Mouse (Mus musculus) myocyte (in vitro differentiated cells): Measurements from ENCODE around the gene Mia. TPM values are rescaled to one million over a fixed set of nuclear protein-coding genes. Genes with fewer than 3 reads are reported as not detected.
A peak's percentile ranks its signal among the peaks of the same experiment; 100 is the strongest.

ENCODE experiments used
- H3K27me3 ChIP-seq: one replicate; pipeline ENCODE4 v1.6.1; 2011; ENCODE audit not compliant: control insufficient read depth, insufficient read depth, insufficient read length
- H3K36me3 ChIP-seq: one replicate; pipeline ENCODE4 v1.6.1; 2011; ENCODE audit not compliant: control insufficient read depth, insufficient read depth
- H3K4me2 ChIP-seq: one replicate; pipeline ENCODE4 v1.6.1; 2011; ENCODE audit warnings: low read depth, control low read depth
- H3K4me3 ChIP-seq: one replicate; pipeline ENCODE4 v1.5.1; 2011; ENCODE audit warnings: mild to moderate bottlenecking, control low read depth, moderate library complexity
- H3K79me2 ChIP-seq: one replicate; pipeline ENCODE4 v1.6.1; 2011; ENCODE audit not compliant: control insufficient read depth, insufficient read depth
- H3ac ChIP-seq: one replicate; pipeline ENCODE4 v1.6.1; 2011; ENCODE audit not compliant: control insufficient read depth, insufficient read length
- CEBPB ChIP-seq: IDR thresholded peaks from 2 replicates; pipeline ENCODE4 v1.6.1; 2011; ENCODE audit warnings: mild to moderate bottlenecking, moderate library complexity; ENCODE audit not compliant: poor library complexity, insufficient read depth, severe bottlenecking
- E2F4 ChIP-seq: IDR thresholded peaks from one replicate; pipeline ENCODE4 v1.6.1; 2011; ENCODE audit warnings: mild to moderate bottlenecking, control low read depth, moderate library complexity; ENCODE audit not compliant: insufficient read depth
- MAX ChIP-seq: IDR thresholded peaks from one replicate; pipeline ENCODE4 v1.6.1; 2011; ENCODE audit warnings: low read depth, mild to moderate bottlenecking, control low read depth
- MYOD1 ChIP-seq, 3 experiments: IDR thresholded peaks; one replicate each; pipeline ENCODE4 v1.6.1; 2011; ENCODE audit warnings: control low read depth in 2 of 3, low read depth in 2 of 3, mild to moderate bottlenecking in 2 of 3, moderate library complexity in 1 of 3; ENCODE audit not compliant: insufficient read length in 2 of 3, control insufficient read depth in 1 of 3
- MYOG ChIP-seq, 3 experiments: IDR thresholded peaks; one replicate each; pipeline ENCODE4 v1.6.1; 2011; ENCODE audit warnings: control low read depth in 2 of 3, low read depth in 2 of 3, mild to moderate bottlenecking in 2 of 3; ENCODE audit not compliant: insufficient read length in 2 of 3, control insufficient read depth in 1 of 3, insufficient read depth in 1 of 3
- POLR2A ChIP-seq: IDR thresholded peaks from one replicate; pipeline ENCODE4 v1.6.1; 2011; ENCODE audit warnings: low read depth, mild to moderate bottlenecking, control low read depth, moderate library complexity; ENCODE audit not compliant: insufficient read length
- POLR2AphosphoS2 ChIP-seq: IDR thresholded peaks from one replicate; pipeline ENCODE4 v1.6.1; 2011; ENCODE audit warnings: low read depth, control low read depth; ENCODE audit not compliant: insufficient read length
- REST ChIP-seq: IDR thresholded peaks from one replicate; pipeline ENCODE4 v1.6.1; 2011; ENCODE audit warnings: mild to moderate bottlenecking, control low read depth, moderate library complexity; ENCODE audit not compliant: insufficient read depth, insufficient read length
- SRF ChIP-seq: IDR thresholded peaks from one replicate; pipeline ENCODE4 v1.6.1; 2011; ENCODE audit warnings: low read depth; ENCODE audit not compliant: control insufficient read depth, insufficient read length
- TCF12 ChIP-seq: IDR thresholded peaks from one replicate; pipeline ENCODE4 v1.6.1; 2011; ENCODE audit warnings: mild to moderate bottlenecking, control low read depth; ENCODE audit not compliant: poor library complexity, insufficient read depth, severe bottlenecking
- TCF3 ChIP-seq: IDR thresholded peaks from one replicate; pipeline ENCODE4 v1.6.1; 2011; ENCODE audit warnings: low read depth, control low read depth; ENCODE audit not compliant: insufficient read length
- USF1 ChIP-seq: IDR thresholded peaks from one replicate; pipeline ENCODE4 v1.6.1; 2011; ENCODE audit warnings: low read depth, mild to moderate bottlenecking, control low read depth, moderate library complexity
- polyA plus RNA-seq: library from polyadenylated mRNA; unstranded; fragments of >200 nt; fragmentation: generic; extraction: Trizol; gene quantifications from one replicate; pipeline ENCODE4 v1.2.1, GENCODE M21; 2012; ENCODE audit warnings: missing spikeins

Mia gene
- polyA plus RNA-seq, 1 experiment = 0.13 TPM

GRCm38 (mm10) chr7:27166229-27166613 is 14.7 kb downstream of the Mia start:
- no peak for TF ChIP-seq REST
- TF ChIP-seq POLR2AphosphoS2 = peak; percentile 78
- no peak for TF ChIP-seq TCF3
- no peak for TF ChIP-seq TCF12
- no peak for TF ChIP-seq USF1
- TF ChIP-seq MYOD1 (IDR thresholded peaks at IDR 0.05; ENCODE audit: control insufficient read depth in 1 of 3, insufficient read length in 2 of 3, low read depth in 2 of 3) = peak in 1 of 3 experiments; percentile 11
- peak; percentile 65 for TF ChIP-seq POLR2A
- TF ChIP-seq E2F4 = no peak
- H3K36me3 ChIP-seq = no peaks in the 10 kb centered on the region
- H3ac ChIP-seq = peak overlapping the region; percentile 46
- H3K27me3 ChIP-seq = no peaks in the 10 kb centered on the region
- H3K4me2 ChIP-seq = peak overlapping the region; percentile 79
- H3K79me2 ChIP-seq = peaks cover 12% of the 10 kb centered on the region
- H3K4me3 ChIP-seq = peak overlapping the region; percentile 74

- TF ChIP-seq MYOG (IDR thresholded peaks at IDR 0.05; ENCODE audit: control insufficient read depth in 1 of 3, insufficient read depth in 1 of 3, insufficient read length in 2 of 3, low read depth in 2 of 3) = no peak
- TF ChIP-seq POLR2AphosphoS2 = no peak
- no peak for TF ChIP-seq TCF3
- no peak for TF ChIP-seq CEBPB
- no peak for TF ChIP-seq MAX
- no peak for TF ChIP-seq POLR2A
- no peak for TF ChIP-seq USF1
- TF ChIP-seq E2F4 = no peak
- no peak for TF ChIP-seq TCF12
- TF ChIP-seq REST = no peak
- no peak for TF ChIP-seq SRF
- H3K27me3 ChIP-seq = no peaks in the 10 kb centered on the region
- no peaks in the 10 kb centered on the region for H3K36me3 ChIP-seq
- H3K79me2 ChIP-seq = peaks cover 12% of the 10 kb centered on the region
- H3K4me2 ChIP-seq = peak overlapping the region; percentile 79
- peak overlapping the region; percentile 46 for H3ac ChIP-seq
- peak overlapping the region; percentile 74 for H3K4me3 ChIP-seq
Measured at GRCm38 (mm10) chr7:27165696-27166095, 15.3 kb downstream of the Mia start.

- Histone ChIP-seq H3K4me2 (peak overlapping the region; percentile 79), H3K36me3 (no peaks in the 10 kb centered on the region), H3K79me2 (peaks cover 12% of the 10 kb centered on the region), H3K27me3 (no peaks in the 10 kb centered on the region), H3K4me3 (peak overlapping the region; percentile 74), H3ac (peak overlapping the region; percentile 46)
- TF ChIP-seq MYOG (IDR thresholded peaks at IDR 0.05; ENCODE audit: control insufficient read depth in 1 of 3, insufficient read depth in 1 of 3, insufficient read length in 2 of 3, low read depth in 2 of 3) = no peak
- no peak for TF ChIP-seq USF1
- TF ChIP-seq REST = no peak
- TF ChIP-seq POLR2A = no peak
- no peak for TF ChIP-seq CEBPB
- no peak for TF ChIP-seq E2F4
- no peak for TF ChIP-seq SRF
- TF ChIP-seq POLR2AphosphoS2 = no peak
- TF ChIP-seq TCF12 = no peak
- TF ChIP-seq MYOD1 (IDR thresholded peaks at IDR 0.05; ENCODE audit: control insufficient read depth in 1 of 3, insufficient read length in 2 of 3, low read depth in 2 of 3) = no peak
- no peak for TF ChIP-seq TCF3
- TF ChIP-seq MAX = no peak
Measured at GRCm38 (mm10) chr7:27165007-27165655, 15.8 kb downstream of the Mia start.

GRCm38 (mm10) chr7:27164112-27164947 is 16.6 kb downstream of the Mia start:
- no peaks in the 10 kb centered on the region for H3K36me3 ChIP-seq
- TF ChIP-seq POLR2AphosphoS2 (peak; percentile 26), CEBPB (no peak)
- no peak overlapping the region for H3K4me3 ChIP-seq

GRCm38 (mm10) chr7:27163450-27163805 is 17.5 kb downstream of the Mia start:
- peak overlapping the region; percentile 13 for H3K4me2 ChIP-seq
- H3K27me3 ChIP-seq = no peaks in the 10 kb centered on the region
- H3ac ChIP-seq = no peak overlapping the region
- H3K79me2 ChIP-seq = peaks cover 12% of the 10 kb centered on the region
- H3K4me3 ChIP-seq = no peak overlapping the region
- no peak for TF ChIP-seq REST
- no peak for TF ChIP-seq CEBPB
- TF ChIP-seq POLR2A = no peak
- no peak for TF ChIP-seq E2F4
- TF ChIP-seq TCF3 = no peak
- no peak for TF ChIP-seq USF1
- no peak for TF ChIP-seq TCF12
- no peak for TF ChIP-seq MYOD1 (IDR thresholded peaks at IDR 0.05; ENCODE audit: control insufficient read depth in 1 of 3, insufficient read length in 2 of 3, low read depth in 2 of 3)
- no peak for TF ChIP-seq POLR2AphosphoS2
- TF ChIP-seq SRF = no peak
- no peak for TF ChIP-seq MAX
- TF ChIP-seq MYOG (IDR thresholded peaks at IDR 0.05; ENCODE audit: control insufficient read depth in 1 of 3, insufficient read depth in 1 of 3, insufficient read length in 2 of 3, low read depth in 2 of 3) = no peak
- H3K36me3 ChIP-seq = no peaks in the 10 kb centered on the region

More at GRCm38 (mm10) chr7:27164112-27164947, 16.6 kb downstream of the Mia start:
- H3K27me3 ChIP-seq = no peaks in the 10 kb centered on the region
- peaks cover 12% of the 10 kb centered on the region for H3K79me2 ChIP-seq
- no peak overlapping the region for H3ac ChIP-seq
- H3K4me2 ChIP-seq = no peak overlapping the region
